Mouse (Mus musculus) lung, postnatal 0 days (tissue): ENCODE data around the gene Ubxn11.

Experiments
- CTCF ChIP-seq: IDR thresholded peaks from 2 replicates; pipeline ENCODE4 v1.5.1; 2016; ENCODE audit warnings: antibody characterized with exemption, mild to moderate bottlenecking
- EP300 ChIP-seq: IDR thresholded peaks from 2 replicates; pipeline ENCODE4 v1.6.1; 2016; ENCODE audit warnings: antibody characterized with exemption, mild to moderate bottlenecking, control low read depth

GRCm38 (mm10) chr4:134117012-134117411, 14.6 kb downstream of the Ubxn11 start:
- TF ChIP-seq CTCF (no peak), EP300 (no peak)
